Mouse (Mus musculus): Measurements from ENCODE around the gene Gm8909.

GRCm38 (mm10) chr17:36205862-36206261 lies 37.5 kb upstream of the Gm8909 start:
- no peak for TF ChIP-seq CTCF (IDR thresholded peaks at IDR 0.05; ENCODE audit: borderline replicate concordance, control insufficient read depth, extremely low read depth, insufficient read depth, low read length, poor library complexity)
- TF ChIP-seq POLR2A (IDR thresholded peaks at IDR 0.05; ENCODE audit: control insufficient read depth, extremely low read depth, insufficient read depth, low read length, poor library complexity), result no peak
